Mouse (Mus musculus): ENCODE data around the gene Bean1. TPM values are rescaled to one million over a fixed set of nuclear protein-coding genes. Genes with fewer than 3 reads are reported as not detected.
A peak's percentile ranks its signal among the peaks of the same experiment; 100 is the strongest.

Bean1 gene
- under 1 TPM; 0.08 to 0.39 TPM for total RNA-seq (2021)
- long read RNA-seq, experiment 1, partial matches to known transcripts = 0 of 1 reads
- long read RNA-seq, experiment 1, other reads (novel, unspliced or antisense) = 0 of 1 reads
- long read RNA-seq, experiment 2 = 0 reads

GRCm38 (mm10) chr8:104170118-104171049 lies at the start of gene Bean1:
Bean1 (plus strand) TSS chr8:104170442.
- Histone ChIP-seq H3K27ac (peak within 1 kb of the TSS; percentile 61), H3K4me3 (peak within 1 kb of the TSS; percentile 73)
- intact Hi-C loops (cut with DNase I) = no loop called here
- DNase-seq = peak; percentile 72
- no peak for TF ChIP-seq CTCF (IDR thresholded peaks at IDR 0.05)

GRCm38 (mm10) chr8:104121640-104122416 lies 48.4 kb upstream of the Bean1 start:
- intact Hi-C loops (cut with DNase I) = no loop called here
- Histone ChIP-seq H3K27ac (peak overlapping the region; percentile 38), H3K4me3 (peak overlapping the region; percentile 21; the same call in 1 of the 2 replicates)
- TF ChIP-seq CTCF (IDR thresholded peaks at IDR 0.05) = no peak
- DNase-seq = no peak

GRCm38 (mm10) chr8:104123080-104123657 lies 47.1 kb upstream of the Bean1 start:
- Histone ChIP-seq H3K27ac (no peak overlapping the region), H3K4me3 (no peak overlapping the region)
- DNase-seq = no peak
- intact Hi-C loops (cut with DNase I) = no loop called here
- no peak for TF ChIP-seq CTCF (IDR thresholded peaks at IDR 0.05)

GRCm38 (mm10) chr8:104124534-104124933 lies 45.7 kb upstream of the Bean1 start:
- Histone ChIP-seq H3K27ac (no peak overlapping the region), H3K4me3 (no peak overlapping the region)
- intact Hi-C loops (cut with DNase I) = no loop called here
- TF ChIP-seq CTCF (IDR thresholded peaks at IDR 0.05) = no peak; the same call in 1 of the 2 replicates
- DNase-seq = no peak

- TF ChIP-seq CTCF (IDR thresholded peaks at IDR 0.05) = no peak
- Histone ChIP-seq H3K27ac (peak overlapping the region; percentile 79), H3K4me3 (peak overlapping the region; percentile 36)
- peak; percentile 74 for DNase-seq
- intact Hi-C loops (cut with DNase I) = no loop called here
Observed at GRCm38 (mm10) chr8:104127160-104127883, 42.9 kb upstream of the Bean1 start.

GRCm38 (mm10) chr8:104130916-104131315 lies 39.3 kb upstream of the Bean1 start:
- TF ChIP-seq CTCF (IDR thresholded peaks at IDR 0.05) = no peak
- H3K4me3 ChIP-seq = no peak overlapping the region
- H3K27ac ChIP-seq = no peak overlapping the region
- intact Hi-C loops (cut with DNase I) = no loop called here
- DNase-seq = no peak

GRCm38 (mm10) chr8:104131414-104131975 lies 38.7 kb upstream of the Bean1 start:
- intact Hi-C loops (cut with DNase I) = no loop called here
- DNase-seq = no peak
- TF ChIP-seq CTCF (IDR thresholded peaks at IDR 0.05) = no peak
- H3K4me3 ChIP-seq = no peak overlapping the region
- H3K27ac ChIP-seq = no peak overlapping the region

- H3K4me3 ChIP-seq = no peak overlapping the region
- TF ChIP-seq CTCF (IDR thresholded peaks at IDR 0.05) = no peak
- DNase-seq = no peak
- no peak overlapping the region for H3K27ac ChIP-seq
- intact Hi-C loops (cut with DNase I) = no loop called here
Observed at GRCm38 (mm10) chr8:104134521-104134920, 35.7 kb upstream of the Bean1 start.

- no peak for TF ChIP-seq CTCF (IDR thresholded peaks at IDR 0.05)
- Histone ChIP-seq H3K27ac (no peak overlapping the region), H3K4me3 (no peak overlapping the region)
- intact Hi-C loops (cut with DNase I) = no loop called here
- DNase-seq = no peak
Observed at GRCm38 (mm10) chr8:104136277-104136676, 34.0 kb upstream of the Bean1 start.

- intact Hi-C loops (cut with DNase I) = no loop called here
- Histone ChIP-seq H3K27ac (no peak overlapping the region), H3K4me3 (no peak overlapping the region)
- DNase-seq = no peak
- no peak for TF ChIP-seq CTCF (IDR thresholded peaks at IDR 0.05)
Observed at GRCm38 (mm10) chr8:104137636-104138035, 32.6 kb upstream of the Bean1 start.

GRCm38 (mm10) chr8:104140611-104141010 lies 29.6 kb upstream of the Bean1 start:
- TF ChIP-seq CTCF (IDR thresholded peaks at IDR 0.05) = no peak

More at GRCm38 (mm10) chr8:104140611-104141010, 29.6 kb upstream of the Bean1 start:
- no peak overlapping the region for H3K27ac ChIP-seq
- intact Hi-C loops (cut with DNase I) = loop anchor here (10.0 kb wide), 1 partner anchor 424 kb away; no protein-coding TSS in a partner anchor
- no peak for DNase-seq
- no peak overlapping the region for H3K4me3 ChIP-seq

All from gastrocnemius, adult 2 months (tissue).